Mouse (Mus musculus) brain, embryonic 14.5 days (tissue): ENCODE data around the gene Prdm1.

Experiments
- CTCF ChIP-seq: fragments of 200-500 bp; IDR thresholded peaks from 2 replicates; pipeline ENCODE4 v1.5.1; 2012; ENCODE audit warnings: inconsistent platforms, mild to moderate bottlenecking, moderate library complexity, borderline replicate concordance; ENCODE audit not compliant: insufficient read depth, insufficient read length; ENCODE audit errors: extremely low read depth
- POLR2A ChIP-seq: fragments of 200-500 bp; IDR thresholded peaks from 2 replicates; pipeline ENCODE4 v1.6.1; 2012; ENCODE audit warnings: mild to moderate bottlenecking, inconsistent platforms, borderline replicate concordance; ENCODE audit not compliant: poor library complexity, insufficient read depth, insufficient read length, severe bottlenecking; ENCODE audit errors: extremely low read depth

DNA sequence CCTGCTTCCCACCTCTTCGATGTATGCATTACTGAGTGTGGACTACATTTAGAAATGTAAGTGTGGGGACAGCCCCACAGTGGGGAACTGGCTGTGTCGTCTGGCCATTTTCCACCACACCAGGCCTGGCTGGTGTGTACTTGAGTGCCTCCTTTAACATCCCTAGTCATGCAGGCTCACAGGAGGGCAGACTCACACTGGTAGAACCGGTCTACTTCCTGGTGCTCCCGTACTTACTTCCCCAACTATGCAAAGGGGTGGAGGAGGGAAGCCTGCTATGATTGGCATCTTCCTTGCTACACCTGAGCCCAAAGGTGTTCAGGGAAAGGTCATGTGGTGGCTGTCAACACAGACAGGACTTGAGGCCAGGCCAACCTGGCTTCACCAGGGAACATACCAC is 96.6 kb downstream of the Prdm1 start:
- TF ChIP-seq CTCF (no peak), POLR2A (no peak)
